Mouse (Mus musculus) heart, postnatal 0 days (tissue): ENCODE data around the gene Hnrnpa1.

ENCODE experiments used
- CTCF ChIP-seq: IDR thresholded peaks from 2 replicates; pipeline ENCODE4 v1.5.1; 2016; ENCODE audit warnings: antibody characterized with exemption, control low read depth, low read depth
- EP300 ChIP-seq: IDR thresholded peaks from 2 replicates; pipeline ENCODE4 v1.6.1; 2016; ENCODE audit warnings: antibody characterized with exemption, low read depth

- TF ChIP-seq EP300 (no peak), CTCF (no peak)
Observed at GRCm38 (mm10) chr15:103224161-103224560, 16.1 kb upstream of the Hnrnpa1 start.
